Mouse (Mus musculus): Measurements from ENCODE around the gene Vcp. TPM values are rescaled to one million over a fixed set of nuclear protein-coding genes. Genes with fewer than 3 reads are reported as not detected.

Gene Vcp
- polyA plus RNA-seq, 1 experiment, result 130 TPM

- H3K4me3 ChIP-seq (ENCODE audit: insufficient read depth, low read depth, low read length), result no peak overlapping the region
These were observed 35.5 kb upstream of the Vcp start for GRCm38 (mm10) chr4:43035851-43036250.

GRCm38 (mm10) chr4:43033481-43033880 lies 33.2 kb upstream of the Vcp start:
- peaks cover 7% of the 10 kb centered on the region; the same call in 1 of the 2 replicates for H3K4me1 ChIP-seq (ENCODE audit: control insufficient read depth, insufficient read depth, low read length)
- H3K27ac ChIP-seq (ENCODE audit: insufficient read depth, low read depth, low read length), result no peak overlapping the region
- DNase-seq, result no peak
- 84% methylated on average over 14 of the region's 14 CpGs for WGBS
- TF ChIP-seq CTCF (conservative IDR thresholded peaks at IDR 0.05; ENCODE audit: insufficient read depth, insufficient read length, low read depth, low read length) (no peak), POLR2A (IDR thresholded peaks at IDR 0.05; ENCODE audit: low read depth, low read length) (no peak)
- no peaks in the 10 kb centered on the region for H3K36me3 ChIP-seq (ENCODE audit: control insufficient read depth, insufficient read depth, low read length)
- H3K4me3 ChIP-seq (ENCODE audit: insufficient read depth, low read depth, low read length), result no peak overlapping the region
- H3K27me3 ChIP-seq (replicated peaks; ENCODE audit: control insufficient read depth, insufficient read depth, low read length), result no peaks in the 10 kb centered on the region

More at GRCm38 (mm10) chr4:43035851-43036250, 35.5 kb upstream of the Vcp start:
- no peak for DNase-seq
- Histone ChIP-seq H3K27ac (ENCODE audit: insufficient read depth, low read depth, low read length) (no peak overlapping the region), H3K36me3 (ENCODE audit: control insufficient read depth, insufficient read depth, low read length) (no peaks in the 10 kb centered on the region), H3K4me1 (ENCODE audit: control insufficient read depth, insufficient read depth, low read length) (peaks cover 15% of the 10 kb centered on the region; the same call in 1 of the 2 replicates), H3K27me3 (replicated peaks; ENCODE audit: control insufficient read depth, insufficient read depth, low read length) (no peaks in the 10 kb centered on the region)
- TF ChIP-seq POLR2A (IDR thresholded peaks at IDR 0.05; ENCODE audit: low read depth, low read length) (no peak), CTCF (conservative IDR thresholded peaks at IDR 0.05; ENCODE audit: insufficient read depth, insufficient read length, low read depth, low read length) (no peak)
- 89% methylated on average over 6 of the region's 6 CpGs for WGBS

- Histone ChIP-seq H3K27me3 (replicated peaks; ENCODE audit: control insufficient read depth, insufficient read depth, low read length) (no peaks in the 10 kb centered on the region), H3K36me3 (ENCODE audit: control insufficient read depth, insufficient read depth, low read length) (no peaks in the 10 kb centered on the region), H3K4me1 (ENCODE audit: control insufficient read depth, insufficient read depth, low read length) (peaks cover 7% of the 10 kb centered on the region; the same call in 1 of the 2 replicates), H3K27ac (ENCODE audit: insufficient read depth, low read depth, low read length) (no peak overlapping the region), H3K4me3 (ENCODE audit: insufficient read depth, low read depth, low read length) (no peak overlapping the region)
- 96% methylated on average over 1 of the region's 1 CpGs for WGBS
- TF ChIP-seq CTCF (conservative IDR thresholded peaks at IDR 0.05; ENCODE audit: insufficient read depth, insufficient read length, low read depth, low read length) (no peak), POLR2A (IDR thresholded peaks at IDR 0.05; ENCODE audit: low read depth, low read length) (no peak)
- no peak for DNase-seq
These were observed 32.2 kb upstream of the Vcp start for GRCm38 (mm10) chr4:43032501-43032900.

- WGBS, result under 1% methylated on average over 38 of the region's 38 CpGs
- TF ChIP-seq CTCF (conservative IDR thresholded peaks at IDR 0.05; ENCODE audit: insufficient read depth, insufficient read length, low read depth, low read length) (peak; percentile 30; the same call in 1 of the 2 replicates), POLR2A (IDR thresholded peaks at IDR 0.05; ENCODE audit: low read depth, low read length) (peak; percentile 63)
- Histone ChIP-seq H3K36me3 (ENCODE audit: control insufficient read depth, insufficient read depth, low read length) (no peaks in the 10 kb centered on the region), H3K4me1 (ENCODE audit: control insufficient read depth, insufficient read depth, low read length) (peaks cover 7% of the 10 kb centered on the region; the same call in 1 of the 2 replicates), H3K4me3 (ENCODE audit: insufficient read depth, low read depth, low read length) (peak within 1 kb of the TSS; percentile 81), H3K27ac (ENCODE audit: insufficient read depth, low read depth, low read length) (peak within 1 kb of the TSS; percentile 86), H3K27me3 (replicated peaks; ENCODE audit: control insufficient read depth, insufficient read depth, low read length) (no peaks in the 10 kb centered on the region)
- DNase-seq, result peak; percentile 96
These were observed 31.1 kb upstream of the Vcp start, which contains the start of gene Stoml2 for GRCm38 (mm10) chr4:43031237-43031995. TSS of gene Stoml2 (minus strand) at chr4:43031710.

- H3K27me3 ChIP-seq (replicated peaks; ENCODE audit: control insufficient read depth, insufficient read depth, low read length), result no peaks in the 10 kb centered on the region
- peaks cover 7% of the 10 kb centered on the region; the same call in 1 of the 2 replicates for H3K4me1 ChIP-seq (ENCODE audit: control insufficient read depth, insufficient read depth, low read length)
- H3K36me3 ChIP-seq (ENCODE audit: control insufficient read depth, insufficient read depth, low read length), result no peaks in the 10 kb centered on the region
- peak overlapping the region; percentile 81 for H3K4me3 ChIP-seq (ENCODE audit: insufficient read depth, low read depth, low read length)
- peak; percentile 65 for DNase-seq
- TF ChIP-seq CTCF (conservative IDR thresholded peaks at IDR 0.05; ENCODE audit: insufficient read depth, insufficient read length, low read depth, low read length) (no peak), POLR2A (IDR thresholded peaks at IDR 0.05; ENCODE audit: low read depth, low read length) (no peak)
- WGBS, result 1% methylated on average over 28 of the region's 28 CpGs
- H3K27ac ChIP-seq (ENCODE audit: insufficient read depth, low read depth, low read length), result peak overlapping the region; percentile 86
These were observed 30.5 kb upstream of the Vcp start for GRCm38 (mm10) chr4:43030780-43031230.

- WGBS, result 47% methylated on average over 9 of the region's 9 CpGs
These were observed 30.0 kb upstream of the Vcp start for GRCm38 (mm10) chr4:43030352-43030751.

GRCm38 (mm10) chr4:43029749-43030148 lies 29.4 kb upstream of the Vcp start:
- peaks cover 11% of the 10 kb centered on the region for H3K4me1 ChIP-seq (ENCODE audit: control insufficient read depth, insufficient read depth, low read length)
- DNase-seq, result no peak
- H3K4me3 ChIP-seq (ENCODE audit: insufficient read depth, low read depth, low read length), result no peak overlapping the region
- WGBS, result 89% methylated on average over 9 of the region's 9 CpGs
- H3K27me3 ChIP-seq (replicated peaks; ENCODE audit: control insufficient read depth, insufficient read depth, low read length), result no peaks in the 10 kb centered on the region
- H3K27ac ChIP-seq (ENCODE audit: insufficient read depth, low read depth, low read length), result no peak overlapping the region
- no peaks in the 10 kb centered on the region for H3K36me3 ChIP-seq (ENCODE audit: control insufficient read depth, insufficient read depth, low read length)
- TF ChIP-seq POLR2A (IDR thresholded peaks at IDR 0.05; ENCODE audit: low read depth, low read length) (no peak), CTCF (conservative IDR thresholded peaks at IDR 0.05; ENCODE audit: insufficient read depth, insufficient read length, low read depth, low read length) (no peak)

More at GRCm38 (mm10) chr4:43030352-43030751, 30.0 kb upstream of the Vcp start:
- no peaks in the 10 kb centered on the region for H3K27me3 ChIP-seq (replicated peaks; ENCODE audit: control insufficient read depth, insufficient read depth, low read length)
- H3K4me3 ChIP-seq (ENCODE audit: insufficient read depth, low read depth, low read length), result peak overlapping the region; percentile 81
- peak overlapping the region; percentile 86; the same call in 1 of the 2 replicates for H3K27ac ChIP-seq (ENCODE audit: insufficient read depth, low read depth, low read length)
- no peaks in the 10 kb centered on the region for H3K36me3 ChIP-seq (ENCODE audit: control insufficient read depth, insufficient read depth, low read length)
- TF ChIP-seq CTCF (conservative IDR thresholded peaks at IDR 0.05; ENCODE audit: insufficient read depth, insufficient read length, low read depth, low read length) (no peak), POLR2A (IDR thresholded peaks at IDR 0.05; ENCODE audit: low read depth, low read length) (no peak)
- peaks cover 7% of the 10 kb centered on the region; the same call in 1 of the 2 replicates for H3K4me1 ChIP-seq (ENCODE audit: control insufficient read depth, insufficient read depth, low read length)
- no peak for DNase-seq
